Mouse (Mus musculus) thymus, postnatal 36 days (tissue): Measurements from ENCODE around the gene Spast.
A peak's percentile ranks its signal among the peaks of the same experiment; 100 is the strongest.

ENCODE experiments used
- DNase-seq, 2 experiments: peaks; one replicate each; pipeline ENCODE4 v3.0.0; 2022; ENCODE audit warnings: mixed read lengths in 2 of 2

Gene Spast

GRCm38 (mm10) chr17:74328146-74328545, 10.6 kb upstream of the Spast start:
- DNase-seq, result peak; percentile 55 to 56

GRCm38 (mm10) chr17:74331049-74331676, 7.6 kb upstream of the Spast start:
- DNase-seq, result no peak

GRCm38 (mm10) chr17:74338225-74338931, 409 bp upstream of the Spast start:
- peak; percentile 94 to 95 for DNase-seq

- DNase-seq, result no peak
Observed at GRCm38 (mm10) chr17:74341151-74341550, 2.4 kb downstream of the Spast start.

- no peak for DNase-seq
Observed at GRCm38 (mm10) chr17:74363592-74363991, 24.8 kb downstream of the Spast start.

- DNase-seq, result no peak
Observed at GRCm38 (mm10) chr17:74376916-74377315, 38.1 kb downstream of the Spast start.

GRCm38 (mm10) chr17:74386657-74387056, 47.9 kb downstream of the Spast start:
- DNase-seq, result no peak

GRCm38 (mm10) chr17:74389847-74390246, 51.1 kb downstream of the Spast start:
- DNase-seq, result no peak

GRCm38 (mm10) chr17:74394381-74394780, 55.6 kb downstream of the Spast start:
- DNase-seq, result no peak

GRCm38 (mm10) chr17:74394855-74395254, 56.1 kb downstream of the Spast start:
- DNase-seq, result peak; percentile 4 to 14

- DNase-seq, result peak; percentile 96 to 97
Observed at GRCm38 (mm10) chr17:74395383-74396065, 56.7 kb downstream of the Spast start, which contains the start of gene Slc30a6. TSS of gene Slc30a6 (plus strand) at chr17:74395608.

GRCm38 (mm10) chr17:74396766-74397165, 58.0 kb downstream of the Spast start:
- DNase-seq, result no peak

- DNase-seq, result no peak
Observed at GRCm38 (mm10) chr17:74397173-74397572, 58.4 kb downstream of the Spast start.

GRCm38 (mm10) chr17:74402486-74403222, 63.9 kb downstream of the Spast start:
- no peak for DNase-seq

GRCm38 (mm10) chr17:74406487-74406886, 67.7 kb downstream of the Spast start:
- DNase-seq, result no peak

- no peak for DNase-seq
Observed at GRCm38 (mm10) chr17:74409722-74410121, 70.9 kb downstream of the Spast start.

GRCm38 (mm10) chr17:74413324-74413723, 74.5 kb downstream of the Spast start:
- no peak for DNase-seq

- DNase-seq, result no peak
Observed at GRCm38 (mm10) chr17:74414671-74415070, 75.9 kb downstream of the Spast start.

GRCm38 (mm10) chr17:74416841-74417360, 78.1 kb downstream of the Spast start:
- no peak for DNase-seq

GRCm38 (mm10) chr17:74418171-74418570, 79.4 kb downstream of the Spast start:
- DNase-seq, result no peak

GRCm38 (mm10) chr17:74420656-74421055, 81.9 kb downstream of the Spast start:
- no peak for DNase-seq

- DNase-seq, result no peak
Observed at GRCm38 (mm10) chr17:74424401-74425005, 85.7 kb downstream of the Spast start.
